Mouse (Mus musculus) stomach, embryonic 14.5 days (tissue): ENCODE measurements around the gene Fmn2. TPM values are rescaled to one million over a fixed set of nuclear protein-coding genes. Genes with fewer than 3 reads are reported as not detected.

ENCODE experiments used
- ATAC-seq: fragments of 200-750 bp; cut with Nextera tagmentation; 2 replicates; pipeline ENCODE4 v1.8.0; 2017; ENCODE audit warnings: low read depth, moderate TSS enrichment; ENCODE audit not compliant: insufficient number of reproducible peaks, insufficient read depth, low FRiP score
- H3K27ac ChIP-seq: fragments of 300-500 bp; sonication (generic); 2 replicates; pipeline ENCODE4 v1.5.1; 2014; ENCODE audit warnings: mild to moderate bottlenecking, low read length, moderate library complexity, mixed read lengths
- H3K27me3 ChIP-seq: fragments of 300-500 bp; sonication (generic); 2 replicates; pipeline ENCODE4 v1.6.1; 2014; ENCODE audit warnings: low read length, control low read depth, mixed read lengths; ENCODE audit not compliant: control insufficient read depth, insufficient read depth
- H3K36me3 ChIP-seq: fragments of 300-500 bp; sonication (generic); 2 replicates; pipeline ENCODE4 v1.6.1; 2014; ENCODE audit warnings: mild to moderate bottlenecking, control low read depth, low read length, moderate library complexity, mixed read lengths; ENCODE audit not compliant: control insufficient read depth, insufficient read depth
- H3K4me1 ChIP-seq: fragments of 300-500 bp; sonication (generic); 2 replicates; pipeline ENCODE4 v1.6.1; 2014; ENCODE audit warnings: low read length, control low read depth, mixed read lengths; ENCODE audit not compliant: control insufficient read depth, insufficient read depth
- H3K4me2 ChIP-seq: fragments of 300-500 bp; sonication (generic); replicated peaks from 2 replicates; pipeline ENCODE4 v1.6.1; 2014; ENCODE audit warnings: low read depth, low read length, control low read depth
- H3K4me3 ChIP-seq: fragments of 300-500 bp; sonication (generic); 2 replicates; pipeline ENCODE4 v1.5.1; 2014; ENCODE audit warnings: low read depth, low read length, control low read depth
- H3K9ac ChIP-seq: fragments of 300-500 bp; sonication (generic); replicated peaks from 2 replicates; pipeline ENCODE4 v1.6.1; 2014; ENCODE audit warnings: low read depth, mild to moderate bottlenecking, control low read depth, low read length, moderate library complexity, mixed read lengths
- H3K9me3 ChIP-seq: fragments of 300-500 bp; sonication (generic); 2 replicates; pipeline ENCODE4 v1.6.1; 2016; ENCODE audit warnings: low read depth, low read length, control low read depth; ENCODE audit not compliant: control insufficient read depth
- WGBS: fragments of 180-500 bp; shearing (Covaris S2); extraction: QIAGEN DNeasy Blood & Tissue Kit; methylation state at CpG from one replicate; pipeline ENCODE4 v1.1.7; 2014; 5-methylcytosine and 5-hydroxymethylcytosine counted together
- polyA plus RNA-seq: library from polyadenylated mRNA; unstranded; fragments of >200 nt; fragmentation: Nextera tagmentation; extraction: Ambion mirVana; gene quantifications from 2 replicates; pipeline ENCODE4 v1.2.1, GENCODE M21; 2014

Fmn2 gene
- polyA plus RNA-seq, 1 experiment from 2014 or later, result 2.8 TPM

GRCm38 (mm10) chr1:174564561-174564960 is 62.9 kb downstream of the Fmn2 start:
- 85% methylated on average over 6 of the region's 6 CpGs for WGBS
- Histone ChIP-seq H3K36me3 (no peaks in the 10 kb centered on the region), H3K4me3 (no peak overlapping the region), H3K27ac (no peak overlapping the region), H3K9me3 (no peaks in the 10 kb centered on the region), H3K4me1 (no peaks in the 10 kb centered on the region), H3K9ac (no peak overlapping the region), H3K27me3 (no peaks in the 10 kb centered on the region), H3K4me2 (no peak overlapping the region)
- no peak for ATAC-seq

- Histone ChIP-seq H3K4me2 (no peak overlapping the region), H3K4me1 (no peaks in the 10 kb centered on the region), H3K9me3 (no peaks in the 10 kb centered on the region), H3K27me3 (no peaks in the 10 kb centered on the region), H3K4me3 (no peak overlapping the region), H3K27ac (no peak overlapping the region), H3K36me3 (no peaks in the 10 kb centered on the region), H3K9ac (no peak overlapping the region)
- 0 out of 2 replicates have a peak, but pooled peaks have one; percentile 18 for ATAC-seq
- 70% methylated on average over 3 of the region's 3 CpGs for WGBS
Measured at GRCm38 (mm10) chr1:174568609-174569008, 67.0 kb downstream of the Fmn2 start.

- ATAC-seq, result no peak
- no peak overlapping the region for H3K9ac ChIP-seq
- 65% methylated on average over 5 of the region's 5 CpGs for WGBS
- no peak overlapping the region for H3K27ac ChIP-seq
- no peaks in the 10 kb centered on the region for H3K36me3 ChIP-seq
- H3K4me1 ChIP-seq, result no peaks in the 10 kb centered on the region
- no peaks in the 10 kb centered on the region for H3K27me3 ChIP-seq
- H3K4me3 ChIP-seq, result no peak overlapping the region
- no peak overlapping the region for H3K4me2 ChIP-seq
- H3K9me3 ChIP-seq, result no peaks in the 10 kb centered on the region
Measured at GRCm38 (mm10) chr1:174592420-174592980, 90.9 kb downstream of the Fmn2 start.

GRCm38 (mm10) chr1:174594989-174595388 is 93.4 kb downstream of the Fmn2 start:
- ATAC-seq, result no peak
- no peak overlapping the region for H3K4me2 ChIP-seq
- WGBS, result 5% methylated on average over 4 of the region's 4 CpGs
- no peak overlapping the region for H3K27ac ChIP-seq
- no peaks in the 10 kb centered on the region for H3K36me3 ChIP-seq
- no peak overlapping the region for H3K9ac ChIP-seq
- no peaks in the 10 kb centered on the region for H3K9me3 ChIP-seq
- H3K27me3 ChIP-seq, result no peaks in the 10 kb centered on the region
- no peak overlapping the region for H3K4me3 ChIP-seq
- no peaks in the 10 kb centered on the region for H3K4me1 ChIP-seq

- Histone ChIP-seq H3K4me1 (no peaks in the 10 kb centered on the region), H3K4me2 (no peak overlapping the region), H3K36me3 (no peaks in the 10 kb centered on the region), H3K9me3 (no peaks in the 10 kb centered on the region), H3K9ac (no peak overlapping the region), H3K4me3 (no peak overlapping the region), H3K27me3 (no peaks in the 10 kb centered on the region), H3K27ac (no peak overlapping the region)
- ATAC-seq, result no peak
- WGBS, result 67% methylated on average over 3 of the region's 3 CpGs
Measured at GRCm38 (mm10) chr1:174597495-174597894, 95.9 kb downstream of the Fmn2 start.

GRCm38 (mm10) chr1:174598226-174598625 is 96.6 kb downstream of the Fmn2 start:
- H3K9ac ChIP-seq, result no peak overlapping the region
- H3K4me1 ChIP-seq, result no peaks in the 10 kb centered on the region
- H3K36me3 ChIP-seq, result no peaks in the 10 kb centered on the region
- WGBS, result 83% methylated on average over 6 of the region's 6 CpGs
- H3K27ac ChIP-seq, result no peak overlapping the region
- H3K27me3 ChIP-seq, result no peaks in the 10 kb centered on the region
- ATAC-seq, result no peak
- H3K4me2 ChIP-seq, result no peak overlapping the region
- no peak overlapping the region for H3K4me3 ChIP-seq
- no peaks in the 10 kb centered on the region for H3K9me3 ChIP-seq

GRCm38 (mm10) chr1:174600041-174600440 is 98.4 kb downstream of the Fmn2 start:
- Histone ChIP-seq H3K4me2 (no peak overlapping the region), H3K27ac (no peak overlapping the region), H3K9me3 (no peaks in the 10 kb centered on the region), H3K9ac (no peak overlapping the region), H3K4me1 (no peaks in the 10 kb centered on the region), H3K4me3 (no peak overlapping the region), H3K36me3 (no peaks in the 10 kb centered on the region), H3K27me3 (no peaks in the 10 kb centered on the region)
- no peak for ATAC-seq
- WGBS, result 93% methylated on average over 2 of the region's 2 CpGs

GRCm38 (mm10) chr1:174600620-174601019 is 99.0 kb downstream of the Fmn2 start:
- Histone ChIP-seq H3K27me3 (no peaks in the 10 kb centered on the region), H3K9ac (no peak overlapping the region), H3K4me3 (no peak overlapping the region), H3K36me3 (no peaks in the 10 kb centered on the region), H3K9me3 (no peaks in the 10 kb centered on the region), H3K4me2 (no peak overlapping the region), H3K4me1 (no peaks in the 10 kb centered on the region), H3K27ac (no peak overlapping the region)
- no peak for ATAC-seq
- 36% methylated on average over 1 of the region's 1 CpGs for WGBS

- Histone ChIP-seq H3K27me3 (no peaks in the 10 kb centered on the region), H3K36me3 (no peaks in the 10 kb centered on the region), H3K4me2 (no peak overlapping the region), H3K4me1 (no peaks in the 10 kb centered on the region), H3K9me3 (no peaks in the 10 kb centered on the region), H3K27ac (no peak overlapping the region), H3K9ac (no peak overlapping the region), H3K4me3 (no peak overlapping the region)
- 43% methylated on average over 4 of the region's 4 CpGs for WGBS
- ATAC-seq, result no peak
Measured at GRCm38 (mm10) chr1:174617368-174617767, 115.7 kb downstream of the Fmn2 start.
